Mouse (Mus musculus) MEL (cell line): ENCODE results near the gene Upk1b. TPM values are rescaled to one million over a fixed set of nuclear protein-coding genes. Genes with fewer than 3 reads are reported as not detected.

Experiments
- DNase-seq: peaks from one replicate; pipeline ENCODE4 v3.0.0; 2011; ENCODE audit warnings: low read depth, low spot score
- H3K27ac ChIP-seq: 2 replicates; pipeline ENCODE4 v1.5.1; 2012; ENCODE audit warnings: low read depth, mild to moderate bottlenecking, control low read depth, low read length, moderate library complexity; ENCODE audit not compliant: control insufficient read depth
- H3K27me3 ChIP-seq, 2 experiments: fragments of 150-350 bp in 1 of 2; sonication (generic) in 1 of 2; 2 replicates each; pipeline ENCODE4 v1.6.1; 2012; ENCODE audit warnings: low read length in 2 of 2, mild to moderate bottlenecking in 2 of 2, improper control_type of control experiment in 1 of 2, moderate library complexity in 1 of 2; ENCODE audit not compliant: insufficient read depth in 2 of 2, control insufficient read depth in 1 of 2
- H3K36me3 ChIP-seq, 2 experiments: 2 replicates each; pipeline ENCODE4 v1.6.1; 2012 to 2014; ENCODE audit warnings: low read length in 2 of 2, improper control_type of control experiment in 1 of 2, inconsistent platforms in 1 of 2, mild to moderate bottlenecking in 1 of 2; ENCODE audit not compliant: insufficient read depth in 2 of 2, control insufficient read depth in 1 of 2
- H3K4me1 ChIP-seq, 2 experiments: fragments of 150-350 bp in 1 of 2; sonication (generic) in 1 of 2; 2 replicates each; pipeline ENCODE4 v1.6.1; 2012; ENCODE audit warnings: low read length in 2 of 2, improper control_type of control experiment in 1 of 2, mild to moderate bottlenecking in 1 of 2; ENCODE audit not compliant: insufficient read depth in 2 of 2, control insufficient read depth in 1 of 2
- H3K4me3 ChIP-seq, 2 experiments: fragments of 150-350 bp in 1 of 2; sonication (generic) in 1 of 2; 2 replicates each; pipeline ENCODE4 v1.5.1; 2012; ENCODE audit warnings: low read depth in 2 of 2, low read length in 2 of 2, mild to moderate bottlenecking in 2 of 2, moderate library complexity in 2 of 2, control low read depth in 1 of 2, improper control_type of control experiment in 1 of 2; ENCODE audit not compliant: control insufficient read depth in 1 of 2, insufficient read depth in 1 of 2
- H3K79me2 ChIP-seq: 2 replicates; pipeline ENCODE4 v1.6.1; 2012; ENCODE audit warnings: mild to moderate bottlenecking, low read length, moderate library complexity; ENCODE audit not compliant: control insufficient read depth, poor library complexity, insufficient read depth
- H3K9ac ChIP-seq: 2 replicates; pipeline ENCODE4 v1.6.1; 2012; ENCODE audit warnings: low read depth, mild to moderate bottlenecking, control low read depth, low read length, moderate library complexity; ENCODE audit not compliant: control insufficient read depth, poor library complexity, severe bottlenecking
- H3K9me3 ChIP-seq: fragments of 150-350 bp; sonication (generic); replicated peaks from 2 replicates; pipeline ENCODE4 v1.6.1; 2012; ENCODE audit warnings: mild to moderate bottlenecking, low read length, improper control_type of control experiment, moderate library complexity; ENCODE audit not compliant: insufficient read depth
- CHD1 ChIP-seq: IDR thresholded peaks from 2 replicates; pipeline ENCODE4 v1.6.1; 2012; ENCODE audit warnings: low read depth, mild to moderate bottlenecking, inconsistent platforms, low read length, improper control_type of control experiment
- CHD2 ChIP-seq: IDR thresholded peaks from 2 replicates; pipeline ENCODE4 v1.6.1; 2011; ENCODE audit warnings: low read length, improper control_type of control experiment
- CTCF ChIP-seq, 3 experiments: IDR thresholded peaks in 2 of 3; conservative IDR thresholded peaks in 1 of 3; 2 replicates each; pipeline ENCODE4 v1.5.1; 2011 to 2012; ENCODE audit warnings: low read length in 3 of 3, low read depth in 2 of 3, mild to moderate bottlenecking in 2 of 3, improper control_type of control experiment in 1 of 3, inconsistent platforms in 1 of 3, mixed read lengths in 1 of 3, moderate library complexity in 1 of 3; ENCODE audit not compliant: control insufficient read depth in 1 of 3, insufficient read depth in 1 of 3, poor library complexity in 1 of 3, severe bottlenecking in 1 of 3
- E2F4 ChIP-seq: IDR thresholded peaks from 2 replicates; pipeline ENCODE4 v1.6.1; 2011; ENCODE audit warnings: low read depth, low read length, improper control_type of control experiment, borderline replicate concordance
- ELF1 ChIP-seq: IDR thresholded peaks from 2 replicates; pipeline ENCODE4 v1.6.1; 2014; ENCODE audit warnings: low read depth, mild to moderate bottlenecking, inconsistent platforms, low read length, improper control_type of control experiment, moderate library complexity
- EP300 ChIP-seq, 2 experiments: IDR thresholded peaks; 2 replicates each; pipeline ENCODE4 v1.6.1; 2011; ENCODE audit warnings: improper control_type of control experiment in 2 of 2, low read length in 2 of 2, low read depth in 1 of 2, mild to moderate bottlenecking in 1 of 2
- ETS1 ChIP-seq: IDR thresholded peaks from 2 replicates; pipeline ENCODE4 v1.6.1; 2012; ENCODE audit warnings: low read depth, mild to moderate bottlenecking, inconsistent platforms, low read length, improper control_type of control experiment, moderate library complexity
- GABPA ChIP-seq: IDR thresholded peaks from 2 replicates; pipeline ENCODE4 v1.6.1; 2012; ENCODE audit warnings: low read depth, mild to moderate bottlenecking, inconsistent platforms, low read length, improper control_type of control experiment, moderate library complexity
- GATA1 ChIP-seq: IDR thresholded peaks from 2 replicates; pipeline ENCODE4 v1.6.1; 2011; ENCODE audit warnings: low read depth, low read length, improper control_type of control experiment
- JUND ChIP-seq: IDR thresholded peaks from 2 replicates; pipeline ENCODE4 v1.6.1; 2011; ENCODE audit warnings: low read depth, mild to moderate bottlenecking, improper control_type of control experiment, low read length
- MAX ChIP-seq: IDR thresholded peaks from 2 replicates; pipeline ENCODE4 v1.6.1; 2011; ENCODE audit warnings: low read length, improper control_type of control experiment
- MAZ ChIP-seq: IDR thresholded peaks from 2 replicates; pipeline ENCODE4 v1.6.1; 2012; ENCODE audit warnings: low read depth, mild to moderate bottlenecking, inconsistent platforms, low read length, improper control_type of control experiment
- MYC ChIP-seq: IDR thresholded peaks from 2 replicates; pipeline ENCODE4 v1.6.1; 2011; ENCODE audit warnings: low read depth, mild to moderate bottlenecking, low read length, improper control_type of control experiment, moderate library complexity
- POLR2A ChIP-seq, 2 experiments: IDR thresholded peaks; 2 replicates each; pipeline ENCODE4 v1.6.1; 2011 to 2012; ENCODE audit warnings: low read length in 2 of 2, mild to moderate bottlenecking in 2 of 2, control low read depth in 1 of 2, improper control_type of control experiment in 1 of 2, low read depth in 1 of 2, moderate library complexity in 1 of 2; ENCODE audit not compliant: control insufficient read depth in 1 of 2, insufficient read depth in 1 of 2, poor library complexity in 1 of 2
- POLR2AphosphoS5 ChIP-seq: IDR thresholded peaks from 2 replicates; pipeline ENCODE4 v1.6.1; 2012; ENCODE audit warnings: low read depth, borderline replicate concordance, mild to moderate bottlenecking, inconsistent platforms, low read length, moderate library complexity, mixed read lengths
- RAD21 ChIP-seq: IDR thresholded peaks from 2 replicates; pipeline ENCODE4 v1.6.1; 2011; ENCODE audit warnings: mild to moderate bottlenecking, low read depth, low read length, improper control_type of control experiment
- RCOR1 ChIP-seq: IDR thresholded peaks from 2 replicates; pipeline ENCODE4 v1.6.1; 2012; ENCODE audit warnings: low read depth, mild to moderate bottlenecking, inconsistent platforms, low read length, improper control_type of control experiment
- SIN3A ChIP-seq: IDR thresholded peaks from 2 replicates; pipeline ENCODE4 v1.6.1; 2012; ENCODE audit warnings: low read length, improper control_type of control experiment, inconsistent platforms
- SMC3 ChIP-seq: IDR thresholded peaks from 2 replicates; pipeline ENCODE4 v1.6.1; 2011; ENCODE audit warnings: low read depth, low read length, improper control_type of control experiment
- TAL1 ChIP-seq: IDR thresholded peaks from 2 replicates; pipeline ENCODE4 v1.6.1; 2012; ENCODE audit warnings: mild to moderate bottlenecking, inconsistent platforms, low read length, moderate library complexity, mixed read lengths
- TBP ChIP-seq: IDR thresholded peaks from 2 replicates; pipeline ENCODE4 v1.8.0; 2011; ENCODE audit warnings: low read depth, low read length, improper control_type of control experiment
- TCF12 ChIP-seq: IDR thresholded peaks from 2 replicates; pipeline ENCODE4 v1.6.1; 2014; ENCODE audit warnings: low read depth, mild to moderate bottlenecking, inconsistent platforms, low read length, improper control_type of control experiment, moderate library complexity
- UBTF ChIP-seq: IDR thresholded peaks from 2 replicates; pipeline ENCODE4 v1.6.1; 2012; ENCODE audit warnings: low read depth, mild to moderate bottlenecking, inconsistent platforms, low read length, improper control_type of control experiment, moderate library complexity, borderline replicate concordance; ENCODE audit not compliant: insufficient read depth
- USF2 ChIP-seq, 2 experiments: IDR thresholded peaks; 2 replicates each; pipeline ENCODE4 v1.6.1; 2011 to 2012; ENCODE audit warnings: improper control_type of control experiment in 2 of 2, low read length in 2 of 2, borderline replicate concordance in 1 of 2, inconsistent platforms in 1 of 2, low read depth in 1 of 2, mild to moderate bottlenecking in 1 of 2; ENCODE audit not compliant: insufficient read depth in 1 of 2
- ZC3H11A ChIP-seq: IDR thresholded peaks from 2 replicates; pipeline ENCODE4 v1.6.1; 2012; ENCODE audit warnings: low read depth, mild to moderate bottlenecking, inconsistent platforms, low read length, improper control_type of control experiment
- ZKSCAN1 ChIP-seq: IDR thresholded peaks from 2 replicates; pipeline ENCODE4 v1.6.1; 2012; ENCODE audit warnings: low read depth, mild to moderate bottlenecking, inconsistent platforms, low read length, improper control_type of control experiment, moderate library complexity
- ZNF384 ChIP-seq: IDR thresholded peaks from 2 replicates; pipeline ENCODE4 v1.6.1; 2012; ENCODE audit warnings: low read depth, mild to moderate bottlenecking, inconsistent platforms, low read length, improper control_type of control experiment
- polyA plus RNA-seq, 2 experiments: library from polyadenylated mRNA; stranded (reverse) in 1 of 2; unstranded in 1 of 2; fragments of >175 nt in 1 of 2; fragments of >200 nt in 1 of 2; gene quantifications; 2 replicates each; pipeline versions ENCODE4 v1.2.1 to v1.2.4; 2012; ENCODE audit warnings: low replicate concordance in 2 of 2, low read depth in 1 of 2; ENCODE audit not compliant: insufficient read length in 2 of 2, insufficient read depth in 1 of 2, missing spikeins in 1 of 2
- total RNA-seq: library from RNA; depleted of rRNA; stranded (reverse); fragments of 300-350 nt; gene quantifications from 2 replicates; pipeline ENCODE4 v1.2.3, GENCODE M21; 2012

Gene Upk1b
- total and polyA plus RNA-seq, 3 experiments, result not detected

- Histone ChIP-seq H3K4me3 (no peak overlapping the region), H3K27ac (no peak overlapping the region), H3K27me3 (peaks cover 0 to 1% of the 10 kb centered on the region in 2 experiments; a peak in 1 of 4 replicates), H3K9me3 (no peaks in the 10 kb centered on the region), H3K79me2 (no peaks in the 10 kb centered on the region), H3K4me1 (no peaks in the 10 kb centered on the region), H3K9ac (no peak overlapping the region), H3K36me3 (no peaks in the 10 kb centered on the region)
- TF ChIP-seq EP300 (IDR thresholded peaks at IDR 0.05; ENCODE audit: low read depth in 1 of 2, low read length in 2 of 2) (no peak), TAL1 (no peak), UBTF (no peak), ZKSCAN1 (no peak), SIN3A (no peak), MYC (no peak), CTCF (IDR thresholded peaks at IDR 0.05 in 2 of 3, conservative IDR thresholded peaks at IDR 0.05 in 1 of 3; ENCODE audit: control insufficient read depth in 1 of 3, insufficient read depth in 1 of 3, low read depth in 2 of 3, low read length in 3 of 3, poor library complexity in 1 of 3, severe bottlenecking in 1 of 3) (peak in 1 of 3 experiments; percentile 44; a peak in 2 of 6 replicates), ZC3H11A (no peak), E2F4 (no peak), POLR2A (IDR thresholded peaks at IDR 0.05; ENCODE audit: control insufficient read depth in 1 of 2, insufficient read depth in 1 of 2, low read depth in 1 of 2, low read length in 2 of 2, poor library complexity in 1 of 2) (no peak), SMC3 (peak; percentile 24; the same call in 1 of the 2 replicates), RCOR1 (no peak), ELF1 (no peak), GATA1 (no peak), RAD21 (peak; percentile 25), CHD2 (no peak), MAZ (no peak), ETS1 (no peak), POLR2AphosphoS5 (no peak), CHD1 (no peak), JUND (no peak)
- peak; percentile 3 for DNase-seq
Measured at GRCm38 (mm10) chr16:38729610-38730288, 70.4 kb downstream of the Upk1b start.

DNA sequence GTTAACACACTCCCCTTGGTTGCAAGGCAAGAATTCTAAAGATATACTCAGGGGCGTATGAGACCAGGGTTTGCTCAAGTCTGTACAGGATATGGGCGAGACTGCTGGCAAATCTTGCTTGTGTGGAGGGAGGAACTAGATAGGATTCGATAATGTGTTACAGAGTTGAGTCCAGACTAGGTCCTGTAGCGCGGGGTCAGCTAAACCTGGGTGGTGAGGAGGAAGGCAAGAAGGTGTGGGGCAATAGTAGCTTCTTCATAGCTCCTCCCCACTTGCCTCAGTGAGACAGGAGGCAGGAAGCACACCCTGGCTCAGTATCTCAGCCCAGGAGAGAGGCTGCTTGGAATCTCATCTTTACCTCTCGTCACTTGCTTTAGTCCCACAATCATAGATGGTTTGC is 71.0 kb downstream of the Upk1b start:
- H3K79me2 ChIP-seq, result no peaks in the 10 kb centered on the region
- H3K36me3 ChIP-seq, result no peaks in the 10 kb centered on the region
- DNase-seq, result no peak
- no peak overlapping the region for H3K4me3 ChIP-seq
- H3K4me1 ChIP-seq, result no peaks in the 10 kb centered on the region
- peaks cover 0 to 1% of the 10 kb centered on the region in 2 experiments; a peak in 1 of 4 replicates for H3K27me3 ChIP-seq
- H3K9ac ChIP-seq, result no peak overlapping the region
- H3K27ac ChIP-seq, result no peak overlapping the region
- no peaks in the 10 kb centered on the region for H3K9me3 ChIP-seq
- TF ChIP-seq ZNF384 (no peak), ELF1 (no peak), CHD1 (no peak), POLR2A (IDR thresholded peaks at IDR 0.05; ENCODE audit: control insufficient read depth in 1 of 2, insufficient read depth in 1 of 2, low read depth in 1 of 2, low read length in 2 of 2, poor library complexity in 1 of 2) (no peak), GABPA (no peak), TBP (no peak), RCOR1 (no peak), MAX (no peak), TAL1 (no peak), CHD2 (no peak), USF2 (IDR thresholded peaks at IDR 0.05; ENCODE audit: borderline replicate concordance in 1 of 2, insufficient read depth in 1 of 2, low read depth in 1 of 2, low read length in 2 of 2) (no peak), TCF12 (no peak), SIN3A (no peak)
